Mouse (Mus musculus): Measurements from ENCODE around the gene Dab2ip. TPM values are rescaled to one million over a fixed set of nuclear protein-coding genes. Genes with fewer than 3 reads are reported as not detected.

Gene Dab2ip
- polyA plus RNA-seq, 1 experiment from 2014 or later, result 5.1 TPM

- Histone ChIP-seq H3K9me3 (replicated peaks; ENCODE audit: control insufficient read depth, low read length) (no peaks in the 10 kb centered on the region), H3K4me2 (ENCODE audit: low read depth, low read length) (peak overlapping the region; percentile 68), H3K4me1 (ENCODE audit: control insufficient read depth, low read depth, low read length) (peaks cover 25% of the 10 kb centered on the region), H3K9ac (ENCODE audit: low read depth, low read length) (peak overlapping the region; percentile 45), H3K36me3 (ENCODE audit: control insufficient read depth, insufficient read depth) (no peaks in the 10 kb centered on the region), H3K27ac (ENCODE audit: low read length) (no peak overlapping the region; the same call in 1 of the 2 replicates), H3K4me3 (ENCODE audit: low read depth, low read length) (peak overlapping the region; percentile 60), H3K27me3 (ENCODE audit: control insufficient read depth, insufficient read depth, low read depth, low read length) (peaks cover 12% of the 10 kb centered on the region)
- 2% methylated on average over 41 of the region's 41 CpGs for WGBS (ENCODE audit: insufficient replicate concordance)
- ATAC-seq (ENCODE audit: low read depth), result peak; percentile 25
These were observed 63.7 kb downstream of the Dab2ip start for GRCm38 (mm10) chr2:35621796-35622195.

GRCm38 (mm10) chr2:35622261-35623103, 64.4 kb downstream of the Dab2ip start:
- Histone ChIP-seq H3K4me1 (ENCODE audit: control insufficient read depth, low read depth, low read length) (peaks cover 20% of the 10 kb centered on the region), H3K36me3 (ENCODE audit: control insufficient read depth, insufficient read depth) (no peaks in the 10 kb centered on the region), H3K27me3 (ENCODE audit: control insufficient read depth, insufficient read depth, low read depth, low read length) (peaks cover 12% of the 10 kb centered on the region), H3K27ac (ENCODE audit: low read length) (no peak overlapping the region; the same call in 1 of the 2 replicates), H3K9ac (ENCODE audit: low read depth, low read length) (peak overlapping the region; percentile 45), H3K4me3 (ENCODE audit: low read depth, low read length) (peak overlapping the region; percentile 60), H3K9me3 (replicated peaks; ENCODE audit: control insufficient read depth, low read length) (no peaks in the 10 kb centered on the region), H3K4me2 (ENCODE audit: low read depth, low read length) (peak overlapping the region; percentile 68)
- 7% methylated on average over 20 of the region's 20 CpGs for whole genome bisulfite sequencing (ENCODE audit: insufficient replicate concordance)
- no peak for ATAC-seq (ENCODE audit: low read depth)

GRCm38 (mm10) chr2:35623104-35623377, 65.0 kb downstream of the Dab2ip start:
- H3K36me3 ChIP-seq (ENCODE audit: control insufficient read depth, insufficient read depth), result no peaks in the 10 kb centered on the region
- no peak for ATAC-seq (ENCODE audit: low read depth)
- H3K9me3 ChIP-seq (replicated peaks; ENCODE audit: control insufficient read depth, low read length), result no peaks in the 10 kb centered on the region
- H3K4me2 ChIP-seq (ENCODE audit: low read depth, low read length), result 0 out of 2 replicates have a peak overlapping the region, but pooled peaks have one; percentile 68
- peaks cover 18% of the 10 kb centered on the region for H3K4me1 ChIP-seq (ENCODE audit: control insufficient read depth, low read depth, low read length)
- no peak overlapping the region for H3K4me3 ChIP-seq (ENCODE audit: low read depth, low read length)
- H3K27me3 ChIP-seq (ENCODE audit: control insufficient read depth, insufficient read depth, low read depth, low read length), result peaks cover 12% of the 10 kb centered on the region
- 27% methylated on average over 4 of the region's 4 CpGs for WGBS (ENCODE audit: insufficient replicate concordance)
- H3K27ac ChIP-seq (ENCODE audit: low read length), result no peak overlapping the region
- H3K9ac ChIP-seq (ENCODE audit: low read depth, low read length), result no peak overlapping the region

GRCm38 (mm10) chr2:35623431-35624148, 65.5 kb downstream of the Dab2ip start:
- ATAC-seq (ENCODE audit: low read depth), result no peak
- Histone ChIP-seq H3K4me3 (ENCODE audit: low read depth, low read length) (no peak overlapping the region), H3K4me2 (ENCODE audit: low read depth, low read length) (no peak overlapping the region), H3K36me3 (ENCODE audit: control insufficient read depth, insufficient read depth) (no peaks in the 10 kb centered on the region), H3K9me3 (replicated peaks; ENCODE audit: control insufficient read depth, low read length) (no peaks in the 10 kb centered on the region), H3K9ac (ENCODE audit: low read depth, low read length) (no peak overlapping the region), H3K27me3 (ENCODE audit: control insufficient read depth, insufficient read depth, low read depth, low read length) (peaks cover 12% of the 10 kb centered on the region), H3K27ac (ENCODE audit: low read length) (no peak overlapping the region), H3K4me1 (ENCODE audit: control insufficient read depth, low read depth, low read length) (peaks cover 18% of the 10 kb centered on the region)
- WGBS (ENCODE audit: insufficient replicate concordance), result 57% methylated on average over 12 of the region's 12 CpGs

- no peak for ATAC-seq (ENCODE audit: low read depth)
- no peak overlapping the region for H3K27ac ChIP-seq (ENCODE audit: low read length)
- peaks cover 18% of the 10 kb centered on the region for H3K4me1 ChIP-seq (ENCODE audit: control insufficient read depth, low read depth, low read length)
- H3K36me3 ChIP-seq (ENCODE audit: control insufficient read depth, insufficient read depth), result no peaks in the 10 kb centered on the region
- H3K27me3 ChIP-seq (ENCODE audit: control insufficient read depth, insufficient read depth, low read depth, low read length), result peaks cover 12% of the 10 kb centered on the region
- WGBS (ENCODE audit: insufficient replicate concordance), result 45% methylated on average over 5 of the region's 5 CpGs
- H3K4me2 ChIP-seq (ENCODE audit: low read depth, low read length), result no peak overlapping the region
- H3K9me3 ChIP-seq (replicated peaks; ENCODE audit: control insufficient read depth, low read length), result no peaks in the 10 kb centered on the region
- no peak overlapping the region for H3K9ac ChIP-seq (ENCODE audit: low read depth, low read length)
- no peak overlapping the region for H3K4me3 ChIP-seq (ENCODE audit: low read depth, low read length)
These were observed 66.4 kb downstream of the Dab2ip start for GRCm38 (mm10) chr2:35624380-35625006.

GRCm38 (mm10) chr2:35625007-35625380, 66.9 kb downstream of the Dab2ip start:
- Histone ChIP-seq H3K36me3 (ENCODE audit: control insufficient read depth, insufficient read depth) (no peaks in the 10 kb centered on the region), H3K27me3 (ENCODE audit: control insufficient read depth, insufficient read depth, low read depth, low read length) (peaks cover 12% of the 10 kb centered on the region), H3K9me3 (replicated peaks; ENCODE audit: control insufficient read depth, low read length) (no peaks in the 10 kb centered on the region), H3K4me3 (ENCODE audit: low read depth, low read length) (no peak overlapping the region), H3K4me2 (ENCODE audit: low read depth, low read length) (no peak overlapping the region), H3K9ac (ENCODE audit: low read depth, low read length) (no peak overlapping the region), H3K27ac (ENCODE audit: low read length) (no peak overlapping the region), H3K4me1 (ENCODE audit: control insufficient read depth, low read depth, low read length) (peaks cover 14% of the 10 kb centered on the region)
- 53% methylated on average over 6 of the region's 6 CpGs for WGBS (ENCODE audit: insufficient replicate concordance)
- ATAC-seq (ENCODE audit: low read depth), result no peak

- ATAC-seq (ENCODE audit: low read depth), result no peak
- Histone ChIP-seq H3K4me1 (ENCODE audit: control insufficient read depth, low read depth, low read length) (peaks cover 13% of the 10 kb centered on the region), H3K27ac (ENCODE audit: low read length) (no peak overlapping the region), H3K4me3 (ENCODE audit: low read depth, low read length) (no peak overlapping the region), H3K36me3 (ENCODE audit: control insufficient read depth, insufficient read depth) (no peaks in the 10 kb centered on the region), H3K9me3 (replicated peaks; ENCODE audit: control insufficient read depth, low read length) (no peaks in the 10 kb centered on the region), H3K4me2 (ENCODE audit: low read depth, low read length) (no peak overlapping the region), H3K9ac (ENCODE audit: low read depth, low read length) (no peak overlapping the region), H3K27me3 (ENCODE audit: control insufficient read depth, insufficient read depth, low read depth, low read length) (peaks cover 12% of the 10 kb centered on the region)
- 66% methylated on average over 6 of the region's 6 CpGs for WGBS (ENCODE audit: insufficient replicate concordance)
These were observed 67.5 kb downstream of the Dab2ip start for GRCm38 (mm10) chr2:35625526-35625925.

- Histone ChIP-seq H3K4me3 (ENCODE audit: low read depth, low read length) (no peak overlapping the region), H3K4me1 (ENCODE audit: control insufficient read depth, low read depth, low read length) (peaks cover 12% of the 10 kb centered on the region), H3K27ac (ENCODE audit: low read length) (no peak overlapping the region), H3K4me2 (ENCODE audit: low read depth, low read length) (no peak overlapping the region), H3K27me3 (ENCODE audit: control insufficient read depth, insufficient read depth, low read depth, low read length) (peaks cover 11% of the 10 kb centered on the region), H3K9ac (ENCODE audit: low read depth, low read length) (no peak overlapping the region), H3K9me3 (replicated peaks; ENCODE audit: control insufficient read depth, low read length) (no peaks in the 10 kb centered on the region), H3K36me3 (ENCODE audit: control insufficient read depth, insufficient read depth) (no peaks in the 10 kb centered on the region)
- WGBS (ENCODE audit: insufficient replicate concordance), result 60% methylated on average over 9 of the region's 9 CpGs
- ATAC-seq (ENCODE audit: low read depth), result no peak
These were observed 68.2 kb downstream of the Dab2ip start for GRCm38 (mm10) chr2:35626181-35626727.

All from liver, embryonic 16.5 days (tissue).